Mouse (Mus musculus) naive thymus-derived CD4-positive, alpha-beta T cell, adult 2 months (primary cell): ENCODE data around the gene Smyd4.
A peak's percentile ranks its signal among the peaks of the same experiment; 100 is the strongest.

ENCODE experiments used
- DNase-seq: peaks from one replicate; pipeline ENCODE4 v3.0.0-alpha.2; 2011; ENCODE audit warnings: low read depth

Smyd4 gene

GRCm38 (mm10) chr11:75420810-75421374 is 72.7 kb downstream of the Smyd4 start:
- DNase-seq: no peak

GRCm38 (mm10) chr11:75421375-75422012 is 73.3 kb downstream of the Smyd4 start:
- no peak for DNase-seq

- DNase-seq: no peak
Observed at GRCm38 (mm10) chr11:75422013-75422792, 74.0 kb downstream of the Smyd4 start, which contains the start of gene Serpinf1. Gene Serpinf1, minus strand, starts transcription at chr11:75422701.

- no peak for DNase-seq
Observed at GRCm38 (mm10) chr11:75423091-75423490, 74.9 kb downstream of the Smyd4 start.

- no peak for DNase-seq
Observed at GRCm38 (mm10) chr11:75424033-75424432, 75.8 kb downstream of the Smyd4 start.

GRCm38 (mm10) chr11:75424459-75424858 is 76.2 kb downstream of the Smyd4 start:
- DNase-seq: no peak

GRCm38 (mm10) chr11:75429019-75429705 is 80.9 kb downstream of the Smyd4 start:
- peak; percentile 79 for DNase-seq

GRCm38 (mm10) chr11:75431307-75431706 is 83.1 kb downstream of the Smyd4 start:
- DNase-seq: no peak

GRCm38 (mm10) chr11:75434138-75434537 is 85.9 kb downstream of the Smyd4 start:
- peak; percentile 30 for DNase-seq

GRCm38 (mm10) chr11:75438194-75438593 is 90.0 kb downstream of the Smyd4 start:
- no peak for DNase-seq

- no peak for DNase-seq
Observed at GRCm38 (mm10) chr11:75438804-75439203, 90.6 kb downstream of the Smyd4 start.

- no peak for DNase-seq
Observed at GRCm38 (mm10) chr11:75439363-75439762, 91.1 kb downstream of the Smyd4 start, which contains the start of gene Serpinf2. Gene Serpinf2, minus strand, starts transcription at chr11:75439591.

- DNase-seq: no peak
Observed at GRCm38 (mm10) chr11:75439951-75440350, 91.7 kb downstream of the Smyd4 start.

- DNase-seq: no peak
Observed at GRCm38 (mm10) chr11:75441034-75441433, 92.8 kb downstream of the Smyd4 start.

- DNase-seq: no peak
Observed at GRCm38 (mm10) chr11:75441601-75442000, 93.4 kb downstream of the Smyd4 start.

GRCm38 (mm10) chr11:75443711-75444110 is 95.5 kb downstream of the Smyd4 start:
- no peak for DNase-seq

GRCm38 (mm10) chr11:75448575-75448974 is 100.3 kb downstream of the Smyd4 start:
- no peak for DNase-seq

- DNase-seq: no peak
Observed at GRCm38 (mm10) chr11:75449695-75450094, 101.5 kb downstream of the Smyd4 start.

GRCm38 (mm10) chr11:75450304-75450908 is 102.2 kb downstream of the Smyd4 start:
- DNase-seq: no peak

GRCm38 (mm10) chr11:75450936-75451335 is 102.7 kb downstream of the Smyd4 start:
- DNase-seq: no peak

- DNase-seq: no peak
Observed at GRCm38 (mm10) chr11:75452081-75452480, 103.8 kb downstream of the Smyd4 start.
